Mouse (Mus musculus): ENCODE results near the gene P4hb.

DNA sequence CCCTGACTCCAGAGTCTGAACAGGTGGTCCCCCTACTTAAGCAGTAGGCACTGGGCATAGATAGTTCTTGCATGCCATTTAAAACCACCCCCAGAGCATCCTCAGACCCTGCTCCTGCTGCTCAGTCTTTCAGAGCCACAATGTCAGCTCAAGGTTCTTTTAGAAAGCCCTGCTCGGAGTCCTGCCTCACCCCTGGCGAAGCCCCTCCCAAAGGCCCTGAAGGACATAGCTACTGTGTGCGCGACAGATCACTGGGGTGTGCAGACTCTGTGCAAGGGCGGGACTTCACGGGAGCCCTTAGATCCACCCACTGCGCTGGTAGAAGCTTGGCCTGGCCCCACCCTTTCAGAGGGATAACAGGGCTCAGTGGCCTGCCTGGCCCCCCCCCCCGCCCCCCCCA, 36.2 kb upstream of the P4hb start:
- TF ChIP-seq CTCF (IDR thresholded peaks at IDR 0.05; ENCODE audit: control insufficient read depth, insufficient read depth, insufficient read length) (no peak), USF1 (IDR thresholded peaks at IDR 0.05; ENCODE audit: low read depth) (no peak)

Data from C2C12 (cell line).